Mouse (Mus musculus): ENCODE results near the gene Tmem41b.
"Not testable (repeated sequence)": the region's sequence is repeated elsewhere in the genome, so short reads cannot be mapped to it uniquely, and the experiment has no call there.

The Tmem41b gene

GRCm38 (mm10) chr7:109986775-109987174, at the start of gene Tmem41b:
Tmem41b (minus strand) TSS chr7:109986929.
- not testable (repeated sequence) for DNase-seq (ENCODE audit: low read depth)

GRCm38 (mm10) chr7:110030342-110030741, 43.6 kb upstream of the Tmem41b start:
- no peak for DNase-seq (ENCODE audit: low read depth)

GRCm38 (mm10) chr7:110028826-110029225, 42.1 kb upstream of the Tmem41b start:
- no peak for DNase-seq (ENCODE audit: low read depth)

- DNase-seq (ENCODE audit: low read depth), result no peak
These were observed 39.9 kb upstream of the Tmem41b start for GRCm38 (mm10) chr7:110026594-110026993.

- no peak for DNase-seq (ENCODE audit: low read depth)
These were observed 36.8 kb upstream of the Tmem41b start for GRCm38 (mm10) chr7:110023553-110023952.

GRCm38 (mm10) chr7:110018631-110019482, 32.1 kb upstream of the Tmem41b start:
- peak; percentile 53 for DNase-seq (ENCODE audit: low read depth)

GRCm38 (mm10) chr7:110018117-110018630, 31.4 kb upstream of the Tmem41b start, which contains the start of gene Ipo7:
Ipo7 (plus strand) TSS chr7:110018274.
- DNase-seq (ENCODE audit: low read depth), result peak; percentile 93

GRCm38 (mm10) chr7:110014272-110014671, 27.5 kb upstream of the Tmem41b start:
- peak; percentile 48 for DNase-seq (ENCODE audit: low read depth)

GRCm38 (mm10) chr7:110011417-110011816, 24.7 kb upstream of the Tmem41b start:
- DNase-seq (ENCODE audit: low read depth), result no peak

GRCm38 (mm10) chr7:110009084-110009483, 22.4 kb upstream of the Tmem41b start:
- DNase-seq (ENCODE audit: low read depth), result no peak

GRCm38 (mm10) chr7:110008513-110008912, 21.8 kb upstream of the Tmem41b start:
- DNase-seq (ENCODE audit: low read depth), result no peak

- DNase-seq (ENCODE audit: low read depth), result no peak
These were observed 19.9 kb upstream of the Tmem41b start for GRCm38 (mm10) chr7:110006471-110007195.

- no peak for DNase-seq (ENCODE audit: low read depth)
These were observed 19.2 kb upstream of the Tmem41b start for GRCm38 (mm10) chr7:110005976-110006375.

- peak; percentile 35 for DNase-seq (ENCODE audit: low read depth)
These were observed 16.2 kb upstream of the Tmem41b start for GRCm38 (mm10) chr7:110002968-110003367.

GRCm38 (mm10) chr7:110002092-110002491, 15.4 kb upstream of the Tmem41b start:
- peak; percentile 24 for DNase-seq (ENCODE audit: low read depth)

GRCm38 (mm10) chr7:109998388-109998787, 11.7 kb upstream of the Tmem41b start:
- DNase-seq (ENCODE audit: low read depth), result no peak

GRCm38 (mm10) chr7:109993157-109993959, 6.6 kb upstream of the Tmem41b start:
- DNase-seq (ENCODE audit: low read depth), result peak; percentile 75

GRCm38 (mm10) chr7:109991286-109991685, 4.6 kb upstream of the Tmem41b start:
- no peak for DNase-seq (ENCODE audit: low read depth)

- DNase-seq (ENCODE audit: low read depth), result peak; percentile 100
These were observed 528 bp downstream of the Tmem41b start for GRCm38 (mm10) chr7:109986133-109986669.

- peak; percentile 50 for DNase-seq (ENCODE audit: low read depth)
These were observed 1.0 kb downstream of the Tmem41b start for GRCm38 (mm10) chr7:109985661-109986132.

GRCm38 (mm10) chr7:109984608-109985007, 2.1 kb downstream of the Tmem41b start:
- not testable (repeated sequence) for DNase-seq (ENCODE audit: low read depth)
